Mouse (Mus musculus): ENCODE data around the gene Mapk11.

DNA sequence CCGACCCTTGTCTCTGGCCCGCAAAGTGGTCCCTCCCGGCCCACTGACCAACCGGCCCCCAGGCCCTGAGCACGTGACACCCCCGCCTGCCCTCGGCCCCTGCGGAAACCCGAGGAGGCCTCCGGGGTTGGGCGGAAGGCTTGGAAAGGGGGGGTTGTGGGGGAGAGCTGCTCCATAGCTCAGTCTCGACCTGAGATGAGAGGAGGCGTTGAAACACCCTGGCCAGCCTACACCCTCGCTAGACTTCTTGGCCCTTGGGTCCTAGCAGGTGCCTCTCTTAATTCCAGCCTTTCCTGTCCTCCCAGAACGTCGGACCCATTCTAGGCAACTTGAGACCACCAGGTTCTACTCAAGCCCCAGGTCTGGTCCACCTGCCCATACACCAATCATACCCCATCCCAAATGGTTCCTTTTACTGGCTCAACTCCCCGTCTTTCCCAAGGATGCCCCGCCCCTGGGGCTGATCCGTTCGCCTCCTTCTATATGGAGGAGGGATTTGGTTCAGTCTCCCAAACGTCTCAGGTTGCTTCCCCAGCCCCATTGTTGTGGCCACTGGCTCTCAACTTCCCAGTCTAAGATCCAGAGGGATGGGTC lies 8.7 kb downstream of the Mapk11 start, which contains the start of gene Mapk12:
- no peak for TF ChIP-seq CTCF (IDR thresholded peaks at IDR 0.05; ENCODE audit: low read depth)
- no peak for TF ChIP-seq EP300 (IDR thresholded peaks at IDR 0.05; ENCODE audit: low read depth)

All from heart, postnatal 0 days (tissue).